Mouse (Mus musculus) neutrophil, adult 5-6 weeks (primary cell): Measurements from ENCODE around the gene Slc4a8. TPM values are rescaled to one million over a fixed set of nuclear protein-coding genes. Genes with fewer than 3 reads are reported as not detected.

ENCODE experiments used
- ATAC-seq: fragments of 151-379, 151-347 bp; 2 replicates; pipeline ENCODE4 v1.8.0; 2017; ENCODE audit warnings: mild to moderate bottlenecking, moderate TSS enrichment; ENCODE audit not compliant: insufficient number of reproducible peaks, poor library complexity, low FRiP score, severe bottlenecking; ENCODE audit errors: extremely low read depth
- total RNA-seq: library from RNA; stranded (forward); fragments of 200-1000 nt; gene quantifications from 2 replicates; pipeline ENCODE4 v1.2.3, GENCODE M21; 2017

Gene Slc4a8
- 2.7 and 5.6 TPM in 2 replicates for total RNA-seq

GRCm38 (mm10) chr15:100761419-100762185 lies at the start of gene Slc4a8:
Gene Slc4a8 (plus strand): TSS chr15:100761747.
- peak; percentile 76 for ATAC-seq

GRCm38 (mm10) chr15:100714470-100714869 lies 47.1 kb upstream of the Slc4a8 start:
- no peak for ATAC-seq

GRCm38 (mm10) chr15:100715399-100715993 lies 46.1 kb upstream of the Slc4a8 start:
- ATAC-seq: no peak

GRCm38 (mm10) chr15:100717933-100718332 lies 43.6 kb upstream of the Slc4a8 start:
- ATAC-seq: no peak

GRCm38 (mm10) chr15:100718572-100718971 lies 43.0 kb upstream of the Slc4a8 start:
- no peak for ATAC-seq

GRCm38 (mm10) chr15:100719217-100719616 lies 42.3 kb upstream of the Slc4a8 start:
- no peak for ATAC-seq

GRCm38 (mm10) chr15:100720066-100720465 lies 41.5 kb upstream of the Slc4a8 start:
- ATAC-seq: no peak

GRCm38 (mm10) chr15:100721445-100721844 lies 40.1 kb upstream of the Slc4a8 start:
- no peak for ATAC-seq

GRCm38 (mm10) chr15:100722026-100722425 lies 39.5 kb upstream of the Slc4a8 start:
- ATAC-seq: no peak

- no peak for ATAC-seq
Observed at GRCm38 (mm10) chr15:100722564-100722963, 39.0 kb upstream of the Slc4a8 start.

- no peak for ATAC-seq
Observed at GRCm38 (mm10) chr15:100723505-100723904, 38.0 kb upstream of the Slc4a8 start.

GRCm38 (mm10) chr15:100726721-100727120 lies 34.8 kb upstream of the Slc4a8 start:
- no peak for ATAC-seq

GRCm38 (mm10) chr15:100727834-100728233 lies 33.7 kb upstream of the Slc4a8 start:
- ATAC-seq: no peak

GRCm38 (mm10) chr15:100728586-100728985 lies 33.0 kb upstream of the Slc4a8 start:
- ATAC-seq: peak; percentile 36; the same call in 1 of the 2 replicates

GRCm38 (mm10) chr15:100729281-100729985 lies 32.1 kb upstream of the Slc4a8 start, which contains the start of gene Galnt6:
Gene Galnt6 (minus strand): TSS chr15:100729376.
- peak; percentile 34 for ATAC-seq

- no peak for ATAC-seq
Observed at GRCm38 (mm10) chr15:100731081-100731480, 30.5 kb upstream of the Slc4a8 start.

- ATAC-seq: peak; percentile 80
Observed at GRCm38 (mm10) chr15:100732580-100732979, 29.0 kb upstream of the Slc4a8 start.

- ATAC-seq: no peak
Observed at GRCm38 (mm10) chr15:100735095-100735952, 26.2 kb upstream of the Slc4a8 start.

GRCm38 (mm10) chr15:100735953-100736300 lies 25.6 kb upstream of the Slc4a8 start:
- no peak for ATAC-seq
